Mouse (Mus musculus) forebrain, embryonic 13.5 days (tissue): ENCODE measurements around the gene Unc79. TPM values are rescaled to one million over a fixed set of nuclear protein-coding genes. Genes with fewer than 3 reads are reported as not detected.

ENCODE experiments used
- ATAC-seq: fragments of 200-750 bp; cut with Nextera tagmentation; 2 replicates; pipeline ENCODE4 v1.8.0; 2017
- H3K27ac ChIP-seq: fragments of 300-500 bp; sonication (generic); 2 replicates; pipeline ENCODE4 v1.5.1; 2015; ENCODE audit warnings: inconsistent platforms, mild to moderate bottlenecking, moderate library complexity
- H3K27me3 ChIP-seq: fragments of 300-500 bp; sonication (generic); 2 replicates; pipeline ENCODE4 v1.6.1; 2015; ENCODE audit warnings: mild to moderate bottlenecking, inconsistent platforms
- H3K36me3 ChIP-seq: fragments of 300-500 bp; sonication (generic); 2 replicates; pipeline ENCODE4 v1.6.1; 2015; ENCODE audit warnings: mild to moderate bottlenecking, inconsistent platforms; ENCODE audit not compliant: poor library complexity, severe bottlenecking
- H3K4me1 ChIP-seq: fragments of 300-500 bp; sonication (generic); 2 replicates; pipeline ENCODE4 v1.6.1; 2015; ENCODE audit warnings: inconsistent platforms
- H3K4me2 ChIP-seq: fragments of 300-500 bp; sonication (generic); 2 replicates; pipeline ENCODE4 v1.6.1; 2015; ENCODE audit warnings: inconsistent platforms, mild to moderate bottlenecking, moderate library complexity
- H3K4me3 ChIP-seq: fragments of 300-500 bp; sonication (generic); 2 replicates; pipeline ENCODE4 v1.5.1; 2015; ENCODE audit warnings: mild to moderate bottlenecking, inconsistent platforms
- H3K9ac ChIP-seq: fragments of 300-500 bp; sonication (generic); 2 replicates; pipeline ENCODE4 v1.6.1; 2015; ENCODE audit warnings: mild to moderate bottlenecking, inconsistent platforms
- H3K9me3 ChIP-seq: fragments of 300-500 bp; sonication (generic); replicated peaks from 2 replicates; pipeline ENCODE4 v1.6.1; 2016; ENCODE audit warnings: inconsistent platforms
- WGBS: fragments of 180-500 bp; shearing (Covaris S2); methylation state at CpG from one replicate; pipeline ENCODE4 v1.1.7; 2015; 5-methylcytosine and 5-hydroxymethylcytosine counted together
- polyA plus RNA-seq: library from polyadenylated mRNA; unstranded; fragments of >200 nt; fragmentation: Nextera tagmentation; extraction: Ambion mirVana; gene quantifications from 2 replicates; pipeline ENCODE4 v1.2.1, GENCODE M21; 2015

Gene Unc79
- polyA plus RNA-seq, 1 experiment from 2014 or later, result 5.3 TPM

DNA sequence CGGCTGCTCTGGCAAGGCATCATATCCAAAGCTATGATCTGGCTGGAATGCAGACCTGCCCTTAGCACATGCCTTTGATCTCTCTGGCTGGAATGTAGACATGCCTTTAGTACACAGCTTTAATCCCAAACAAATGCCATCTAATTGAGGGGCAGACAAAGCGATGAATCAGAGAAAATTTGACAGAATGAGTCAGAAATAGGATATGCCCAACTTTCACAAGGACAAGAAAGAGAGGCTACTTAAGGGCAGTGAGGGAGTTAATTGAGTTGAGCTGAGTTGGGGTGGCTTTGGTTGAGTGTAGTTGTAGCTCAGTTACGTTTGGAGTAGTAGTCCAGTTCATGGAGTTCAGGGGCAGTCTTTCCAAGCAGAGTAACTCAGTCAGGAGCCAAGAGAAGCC is 12.4 kb downstream of the Unc79 start:
- H3K36me3 ChIP-seq, result no peaks in the 10 kb centered on the region
- WGBS, result 66% methylated on average over 3 of the region's 3 CpGs
- 0 out of 2 replicates have a peak, but pooled peaks cover 3% of the 10 kb centered on the region for H3K4me1 ChIP-seq
- no peak overlapping the region for H3K4me3 ChIP-seq
- no peak overlapping the region for H3K4me2 ChIP-seq
- no peaks in the 10 kb centered on the region for H3K9me3 ChIP-seq
- no peak overlapping the region for H3K9ac ChIP-seq
- no peak for ATAC-seq
- H3K27ac ChIP-seq, result no peak overlapping the region
- H3K27me3 ChIP-seq, result no peaks in the 10 kb centered on the region

DNA sequence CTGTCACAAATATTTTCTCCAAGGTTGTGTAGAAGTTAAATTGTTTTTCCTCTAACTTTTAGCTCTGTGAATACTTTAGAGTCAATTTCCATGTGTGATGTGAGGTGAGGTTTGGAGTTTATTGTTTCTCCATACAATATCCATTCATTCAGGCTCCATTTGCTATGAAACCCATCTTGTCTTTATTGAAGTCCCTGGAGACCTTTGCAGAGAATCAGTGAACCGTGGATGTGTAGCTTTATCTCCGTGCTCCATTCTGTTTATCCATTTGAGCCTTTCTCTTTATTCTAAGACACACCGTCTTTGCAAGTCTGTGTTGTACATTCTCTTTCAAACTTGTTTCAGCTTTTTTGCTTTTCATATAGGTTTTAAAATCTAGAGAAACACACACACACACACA is 15.8 kb downstream of the Unc79 start:
- Histone ChIP-seq H3K9ac (no peak overlapping the region), H3K27me3 (no peaks in the 10 kb centered on the region), H3K27ac (no peak overlapping the region), H3K4me1 (0 out of 2 replicates have a peak, but pooled peaks cover 3% of the 10 kb centered on the region), H3K36me3 (no peaks in the 10 kb centered on the region), H3K4me3 (no peak overlapping the region), H3K9me3 (no peaks in the 10 kb centered on the region), H3K4me2 (no peak overlapping the region)
- ATAC-seq, result no peak
- 7% methylated on average over 3 of the region's 3 CpGs for WGBS

DNA sequence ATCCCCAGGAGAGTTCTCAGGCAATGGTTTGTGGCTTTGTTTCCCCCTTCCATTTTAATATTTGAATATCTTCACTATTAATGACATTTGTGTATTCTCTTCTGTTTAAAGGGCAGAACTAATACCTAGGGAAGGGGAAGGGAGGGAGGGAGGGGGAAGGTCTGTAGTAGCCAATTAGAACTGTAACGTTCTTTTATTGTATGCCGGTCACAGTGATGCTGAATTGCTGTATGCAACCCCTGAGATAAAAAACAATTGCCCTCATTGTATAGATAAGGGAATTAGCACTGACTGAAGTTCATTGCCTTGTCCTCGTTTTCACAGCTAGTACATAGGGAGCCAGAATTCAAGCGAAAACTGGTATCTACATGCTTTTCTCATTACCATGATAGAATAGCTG is 31.9 kb downstream of the Unc79 start:
- Histone ChIP-seq H3K9ac (no peak overlapping the region), H3K27me3 (no peaks in the 10 kb centered on the region), H3K4me2 (no peak overlapping the region), H3K27ac (no peak overlapping the region), H3K9me3 (no peaks in the 10 kb centered on the region), H3K4me1 (peaks cover 14% of the 10 kb centered on the region; the same call in 1 of the 2 replicates), H3K36me3 (no peaks in the 10 kb centered on the region), H3K4me3 (no peak overlapping the region)
- ATAC-seq, result no peak
- WGBS, result 22% methylated on average over 4 of the region's 4 CpGs

DNA sequence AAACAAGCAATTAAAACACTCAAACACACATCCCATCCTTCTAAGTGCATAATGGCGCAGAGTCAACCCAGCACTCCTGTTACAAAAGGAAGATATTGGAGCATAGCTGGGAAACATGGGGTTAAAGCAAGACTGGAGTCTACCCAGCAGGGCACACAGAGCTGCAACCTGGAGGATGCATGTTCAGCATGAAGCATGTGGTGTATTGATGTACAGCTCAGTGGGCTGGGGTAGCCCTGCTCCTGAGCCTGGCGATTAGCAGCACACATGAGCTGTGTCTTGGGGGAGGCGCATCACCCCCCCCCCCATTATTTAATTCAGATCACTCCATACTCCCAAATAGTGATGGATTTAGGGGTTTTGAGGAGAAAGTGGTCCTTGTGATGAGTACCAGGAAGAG is 32.9 kb downstream of the Unc79 start:
- no peaks in the 10 kb centered on the region for H3K9me3 ChIP-seq
- no peaks in the 10 kb centered on the region for H3K36me3 ChIP-seq
- H3K27ac ChIP-seq, result no peak overlapping the region
- no peak for ATAC-seq
- no peak overlapping the region for H3K4me3 ChIP-seq
- WGBS, result 92% methylated on average over 3 of the region's 3 CpGs
- peaks cover 14% of the 10 kb centered on the region; the same call in 1 of the 2 replicates for H3K4me1 ChIP-seq
- no peaks in the 10 kb centered on the region for H3K27me3 ChIP-seq
- no peak overlapping the region for H3K4me2 ChIP-seq
- no peak overlapping the region for H3K9ac ChIP-seq

DNA sequence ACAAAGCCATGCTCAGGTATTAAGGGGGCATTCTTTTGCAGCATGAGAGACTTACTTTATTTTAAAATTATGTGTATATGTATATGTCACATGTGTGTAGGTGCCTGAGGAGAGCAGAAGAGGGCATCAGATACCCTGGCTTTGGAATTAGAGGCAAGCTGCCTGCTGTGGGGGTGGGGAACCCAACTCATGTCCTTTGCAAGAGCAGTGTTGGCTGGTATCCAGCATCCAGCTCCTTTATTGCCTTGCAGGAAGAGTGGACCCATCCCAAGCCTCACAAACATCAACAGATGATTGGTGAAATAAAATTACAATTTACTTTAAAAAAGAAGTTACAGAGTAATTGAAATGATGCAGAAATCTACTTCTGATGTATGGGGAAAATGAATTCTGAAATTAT is 36.7 kb downstream of the Unc79 start:
- Histone ChIP-seq H3K4me3 (no peak overlapping the region), H3K27ac (no peak overlapping the region), H3K9ac (no peak overlapping the region), H3K9me3 (no peaks in the 10 kb centered on the region), H3K27me3 (no peaks in the 10 kb centered on the region), H3K4me2 (no peak overlapping the region), H3K36me3 (no peaks in the 10 kb centered on the region), H3K4me1 (peaks cover 13% of the 10 kb centered on the region; the same call in 1 of the 2 replicates)
- ATAC-seq, result no peak

DNA sequence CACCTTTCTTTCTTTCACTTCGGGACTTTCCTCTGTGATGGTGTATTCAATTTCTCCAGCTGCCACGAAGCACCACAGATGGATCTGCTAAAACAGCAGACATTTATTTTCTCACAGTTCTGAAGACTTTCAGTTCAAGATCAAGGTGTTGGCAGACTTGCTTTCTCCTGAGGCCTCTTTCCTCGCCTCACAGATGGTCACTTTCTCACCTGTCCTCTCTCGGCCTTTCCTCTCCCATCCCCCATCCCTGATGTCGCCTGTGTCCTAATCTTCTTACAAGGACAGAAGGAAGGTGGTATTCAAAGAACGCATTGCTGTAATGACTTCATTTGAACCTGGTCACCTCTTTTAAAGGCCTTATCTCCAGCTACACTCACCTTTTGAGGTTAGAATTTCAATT is 39.1 kb downstream of the Unc79 start:
- H3K4me1 ChIP-seq, result no peaks in the 10 kb centered on the region
- no peak overlapping the region for H3K27ac ChIP-seq
- no peaks in the 10 kb centered on the region for H3K36me3 ChIP-seq
- no peaks in the 10 kb centered on the region for H3K9me3 ChIP-seq
- H3K9ac ChIP-seq, result no peak overlapping the region
- no peak overlapping the region for H3K4me3 ChIP-seq
- no peak for ATAC-seq
- WGBS, result 71% methylated on average over 6 of the region's 6 CpGs
- H3K4me2 ChIP-seq, result no peak overlapping the region
- H3K27me3 ChIP-seq, result no peaks in the 10 kb centered on the region

DNA sequence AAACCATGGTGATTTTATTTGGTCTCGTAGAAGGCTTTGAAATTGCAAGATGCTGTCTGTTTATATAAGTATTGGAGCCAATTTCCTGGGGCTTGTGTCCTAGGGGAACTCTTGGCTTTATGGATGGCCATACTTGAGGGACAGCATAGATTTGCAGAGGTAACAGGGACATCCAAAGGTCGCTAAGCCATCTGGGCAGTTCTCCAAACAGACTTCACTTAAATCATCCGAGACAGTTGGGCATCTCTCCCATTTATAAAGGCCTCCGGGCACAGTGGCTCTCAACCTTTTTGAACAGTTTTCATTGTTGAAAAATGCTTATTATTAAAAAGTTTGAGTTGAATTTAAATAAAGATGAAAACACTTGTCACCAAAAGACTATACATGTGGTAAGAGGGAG is 59.8 kb downstream of the Unc79 start:
- H3K9ac ChIP-seq, result no peak overlapping the region

DNA sequence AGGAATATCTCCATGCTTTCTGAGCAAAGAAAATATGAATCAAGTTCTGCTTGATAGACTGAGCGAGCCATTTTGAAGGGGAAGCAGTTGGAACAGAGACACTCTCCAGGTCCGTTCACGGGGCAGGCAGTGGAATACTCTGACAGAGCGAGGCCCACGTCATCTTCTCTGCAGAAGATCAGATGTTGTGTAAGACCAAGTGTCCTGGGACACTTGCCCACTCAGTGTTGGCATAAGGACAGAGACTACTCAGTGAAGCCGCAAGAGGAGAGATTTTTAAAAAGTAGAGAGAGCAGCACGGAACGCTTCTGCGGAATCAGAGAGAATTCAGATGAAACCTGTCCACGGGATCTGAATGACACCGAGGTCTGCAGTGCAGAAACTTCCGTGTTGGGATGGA is 69.5 kb downstream of the Unc79 start:
- Histone ChIP-seq H3K9me3 (no peaks in the 10 kb centered on the region), H3K4me1 (no peaks in the 10 kb centered on the region), H3K9ac (no peak overlapping the region), H3K27ac (no peak overlapping the region), H3K27me3 (no peaks in the 10 kb centered on the region), H3K4me3 (no peak overlapping the region), H3K4me2 (no peak overlapping the region), H3K36me3 (peaks cover 9% of the 10 kb centered on the region)
- 93% methylated on average over 12 of the region's 12 CpGs for WGBS
- ATAC-seq, result no peak

More for the DNA sequence above, 59.8 kb downstream of the Unc79 start:
- ATAC-seq, result no peak
- H3K4me1 ChIP-seq, result no peaks in the 10 kb centered on the region
- 75% methylated on average over 4 of the region's 4 CpGs for WGBS
- peaks cover 3% of the 10 kb centered on the region; the same call in 1 of the 2 replicates for H3K36me3 ChIP-seq
- no peak overlapping the region for H3K27ac ChIP-seq
- no peak overlapping the region for H3K4me3 ChIP-seq
- no peaks in the 10 kb centered on the region for H3K9me3 ChIP-seq
- no peak overlapping the region for H3K4me2 ChIP-seq
- no peaks in the 10 kb centered on the region for H3K27me3 ChIP-seq

DNA sequence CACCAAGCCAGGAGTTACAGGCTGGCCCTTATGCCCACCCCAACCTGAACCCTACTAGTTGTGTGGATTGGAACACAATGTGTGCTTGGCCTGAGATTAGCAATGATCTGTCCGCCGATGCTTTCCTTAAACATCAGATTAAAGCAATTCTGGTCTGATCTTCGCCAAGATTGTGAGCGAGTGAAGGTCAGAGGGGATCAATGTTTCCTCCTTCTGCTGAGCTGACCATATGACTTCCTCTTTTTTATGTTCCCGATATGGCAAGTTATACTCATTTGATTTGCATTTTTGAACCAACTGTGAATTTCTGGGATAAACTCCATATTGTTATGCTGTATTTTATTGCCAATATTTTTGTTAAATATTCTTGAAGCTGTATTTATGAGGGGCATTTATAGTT is 88.0 kb downstream of the Unc79 start:
- no peak overlapping the region for H3K4me3 ChIP-seq
- no peaks in the 10 kb centered on the region for H3K9me3 ChIP-seq
- H3K4me2 ChIP-seq, result no peak overlapping the region
- H3K9ac ChIP-seq, result no peak overlapping the region
- H3K4me1 ChIP-seq, result no peaks in the 10 kb centered on the region
- ATAC-seq, result no peak
- no peaks in the 10 kb centered on the region for H3K27me3 ChIP-seq
- WGBS, result 87% methylated on average over 5 of the region's 5 CpGs
- H3K36me3 ChIP-seq, result no peaks in the 10 kb centered on the region
- H3K27ac ChIP-seq, result no peak overlapping the region

DNA sequence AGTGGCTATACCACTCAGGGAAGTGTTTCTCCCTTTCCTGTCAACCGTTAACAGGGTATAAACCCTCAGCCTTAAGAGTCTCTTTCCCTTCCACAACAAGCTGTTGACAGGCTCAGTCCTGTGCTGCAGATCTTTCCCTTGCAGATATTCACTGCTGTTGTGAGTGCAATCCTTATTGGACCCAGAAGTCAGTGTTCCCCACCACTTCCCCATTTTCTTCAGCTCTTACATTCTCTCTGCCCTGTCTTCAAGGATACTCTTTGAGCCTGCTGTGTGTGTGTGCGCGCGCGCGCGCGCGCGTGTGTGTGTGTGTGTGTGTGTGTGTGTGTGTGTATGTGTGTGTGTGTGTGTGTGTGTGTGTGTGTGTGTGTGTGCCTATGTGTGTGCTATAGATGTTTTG is 90.7 kb downstream of the Unc79 start:
- Histone ChIP-seq H3K27me3 (no peaks in the 10 kb centered on the region), H3K4me2 (no peak overlapping the region), H3K27ac (no peak overlapping the region), H3K36me3 (peaks cover 10% of the 10 kb centered on the region), H3K9ac (no peak overlapping the region), H3K9me3 (no peaks in the 10 kb centered on the region), H3K4me3 (no peak overlapping the region), H3K4me1 (no peaks in the 10 kb centered on the region)
- WGBS, result 93% methylated on average over 10 of the region's 10 CpGs
- no peak for ATAC-seq

DNA sequence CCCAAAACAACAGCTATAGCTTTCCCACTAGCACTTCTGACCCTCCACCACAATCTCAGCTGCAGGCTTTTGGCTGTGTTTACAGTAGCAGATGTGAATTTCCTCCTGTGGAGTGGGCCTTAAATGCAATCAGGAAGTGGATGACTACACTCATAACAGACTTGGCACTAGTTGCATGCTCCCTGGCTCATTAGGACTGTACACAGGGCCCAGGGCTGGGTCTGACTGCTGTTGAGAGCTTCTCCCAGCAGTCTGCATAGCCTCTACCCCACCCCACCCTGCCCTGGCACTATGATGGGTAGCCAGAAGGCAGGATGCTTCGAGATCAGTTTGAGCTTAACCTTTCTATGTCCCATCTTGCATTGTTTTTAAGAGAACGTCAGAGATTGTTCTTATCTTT is 91.5 kb downstream of the Unc79 start:
- no peaks in the 10 kb centered on the region for H3K27me3 ChIP-seq
- H3K9me3 ChIP-seq, result no peaks in the 10 kb centered on the region
- H3K4me1 ChIP-seq, result no peaks in the 10 kb centered on the region
- no peak overlapping the region for H3K9ac ChIP-seq
- no peak overlapping the region for H3K4me2 ChIP-seq
- ATAC-seq, result no peak
- no peak overlapping the region for H3K27ac ChIP-seq
- no peak overlapping the region for H3K4me3 ChIP-seq
- H3K36me3 ChIP-seq, result peaks cover 10% of the 10 kb centered on the region
- 73% methylated on average over 2 of the region's 2 CpGs for WGBS

DNA sequence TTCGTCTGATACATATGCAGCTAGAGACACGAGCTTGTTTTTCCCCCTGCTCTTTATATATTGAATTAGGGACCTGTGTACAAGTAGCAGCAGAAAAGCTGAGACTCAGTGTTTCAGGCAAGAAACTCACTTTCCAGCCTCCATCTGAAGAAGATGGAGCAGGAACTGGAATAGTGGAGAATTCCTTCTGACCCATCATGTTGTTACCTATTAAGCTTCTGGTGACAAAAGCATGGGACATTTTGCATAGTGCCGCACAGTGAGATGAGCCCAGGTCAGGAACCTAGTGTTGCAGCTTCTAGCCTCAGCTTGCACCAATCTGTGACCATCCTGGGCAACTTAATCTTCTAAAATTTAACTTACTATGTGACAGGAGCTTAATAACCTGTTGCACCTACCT is 92.7 kb downstream of the Unc79 start:
- Histone ChIP-seq H3K27ac (no peak overlapping the region), H3K9ac (no peak overlapping the region), H3K4me2 (no peak overlapping the region), H3K4me1 (no peaks in the 10 kb centered on the region), H3K27me3 (no peaks in the 10 kb centered on the region), H3K4me3 (no peak overlapping the region), H3K9me3 (no peaks in the 10 kb centered on the region), H3K36me3 (peaks cover 10% of the 10 kb centered on the region)
- no peak for ATAC-seq
- WGBS, result 91% methylated on average over 3 of the region's 3 CpGs

DNA sequence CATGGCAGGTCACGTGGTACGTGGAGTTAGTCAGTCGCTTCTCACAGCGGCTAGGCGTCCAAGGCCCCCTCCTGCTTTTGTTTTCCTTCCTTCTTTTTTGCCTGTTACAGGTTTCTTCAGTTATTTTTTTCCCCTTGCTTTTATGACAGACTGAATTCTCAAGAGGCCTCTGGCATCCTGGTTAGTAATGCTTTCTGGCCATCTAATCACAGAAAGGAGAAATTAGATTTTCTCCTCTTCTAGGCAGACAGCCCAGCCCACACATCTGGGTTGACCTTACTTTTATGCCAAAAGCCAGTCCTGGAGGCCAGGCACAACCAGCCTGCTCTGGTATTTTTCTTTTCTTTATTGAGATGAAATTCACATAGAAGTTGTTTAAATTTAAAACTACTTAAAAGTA is 94.1 kb downstream of the Unc79 start:
- WGBS, result 95% methylated on average over 5 of the region's 5 CpGs
- peaks cover 10% of the 10 kb centered on the region for H3K36me3 ChIP-seq
- no peaks in the 10 kb centered on the region for H3K27me3 ChIP-seq
- no peak for ATAC-seq
- no peak overlapping the region for H3K27ac ChIP-seq
- no peaks in the 10 kb centered on the region for H3K9me3 ChIP-seq
- H3K4me3 ChIP-seq, result no peak overlapping the region
- no peak overlapping the region for H3K4me2 ChIP-seq
- H3K9ac ChIP-seq, result no peak overlapping the region
- no peaks in the 10 kb centered on the region for H3K4me1 ChIP-seq
